Mouse (Mus musculus) MEL (cell line): ENCODE data around the gene Oaz1. TPM values are rescaled to one million over a fixed set of nuclear protein-coding genes. Genes with fewer than 3 reads are reported as not detected.

Experiments used
- DNase-seq: peaks from one replicate; pipeline ENCODE4 v3.0.0; 2011; ENCODE audit warnings: low read depth, low spot score
- H3K27ac ChIP-seq: 2 replicates; pipeline ENCODE4 v1.5.1; 2012; ENCODE audit warnings: low read depth, mild to moderate bottlenecking, control low read depth, low read length, moderate library complexity; ENCODE audit not compliant: control insufficient read depth
- H3K27me3 ChIP-seq, 2 experiments: fragments of 150-350 bp in 1 of 2; sonication (generic) in 1 of 2; 2 replicates each; pipeline ENCODE4 v1.6.1; 2012; ENCODE audit warnings: low read length in 2 of 2, mild to moderate bottlenecking in 2 of 2, improper control_type of control experiment in 1 of 2, moderate library complexity in 1 of 2; ENCODE audit not compliant: insufficient read depth in 2 of 2, control insufficient read depth in 1 of 2
- H3K36me3 ChIP-seq, 2 experiments: 2 replicates each; pipeline ENCODE4 v1.6.1; 2012 to 2014; ENCODE audit warnings: low read length in 2 of 2, improper control_type of control experiment in 1 of 2, inconsistent platforms in 1 of 2, mild to moderate bottlenecking in 1 of 2; ENCODE audit not compliant: insufficient read depth in 2 of 2, control insufficient read depth in 1 of 2
- H3K4me1 ChIP-seq, 2 experiments: fragments of 150-350 bp in 1 of 2; sonication (generic) in 1 of 2; 2 replicates each; pipeline ENCODE4 v1.6.1; 2012; ENCODE audit warnings: low read length in 2 of 2, improper control_type of control experiment in 1 of 2, mild to moderate bottlenecking in 1 of 2; ENCODE audit not compliant: insufficient read depth in 2 of 2, control insufficient read depth in 1 of 2
- H3K4me3 ChIP-seq, 2 experiments: fragments of 150-350 bp in 1 of 2; sonication (generic) in 1 of 2; 2 replicates each; pipeline ENCODE4 v1.5.1; 2012; ENCODE audit warnings: low read depth in 2 of 2, low read length in 2 of 2, mild to moderate bottlenecking in 2 of 2, moderate library complexity in 2 of 2, control low read depth in 1 of 2, improper control_type of control experiment in 1 of 2; ENCODE audit not compliant: control insufficient read depth in 1 of 2, insufficient read depth in 1 of 2
- H3K79me2 ChIP-seq: 2 replicates; pipeline ENCODE4 v1.6.1; 2012; ENCODE audit warnings: mild to moderate bottlenecking, low read length, moderate library complexity; ENCODE audit not compliant: control insufficient read depth, poor library complexity, insufficient read depth
- H3K9ac ChIP-seq: 2 replicates; pipeline ENCODE4 v1.6.1; 2012; ENCODE audit warnings: low read depth, mild to moderate bottlenecking, control low read depth, low read length, moderate library complexity; ENCODE audit not compliant: control insufficient read depth, poor library complexity, severe bottlenecking
- H3K9me3 ChIP-seq: fragments of 150-350 bp; sonication (generic); replicated peaks from 2 replicates; pipeline ENCODE4 v1.6.1; 2012; ENCODE audit warnings: mild to moderate bottlenecking, low read length, improper control_type of control experiment, moderate library complexity; ENCODE audit not compliant: insufficient read depth
- BHLHE40 ChIP-seq: IDR thresholded peaks from 2 replicates; pipeline ENCODE4 v1.6.1; 2012; ENCODE audit warnings: low read depth, mild to moderate bottlenecking, inconsistent platforms, low read length, improper control_type of control experiment, borderline replicate concordance
- CHD2 ChIP-seq: IDR thresholded peaks from 2 replicates; pipeline ENCODE4 v1.6.1; 2011; ENCODE audit warnings: low read length, improper control_type of control experiment
- CTCF ChIP-seq, 3 experiments: IDR thresholded peaks in 2 of 3; conservative IDR thresholded peaks in 1 of 3; 2 replicates each; pipeline ENCODE4 v1.5.1; 2011 to 2012; ENCODE audit warnings: low read length in 3 of 3, low read depth in 2 of 3, mild to moderate bottlenecking in 2 of 3, improper control_type of control experiment in 1 of 3, inconsistent platforms in 1 of 3, mixed read lengths in 1 of 3, moderate library complexity in 1 of 3; ENCODE audit not compliant: control insufficient read depth in 1 of 3, insufficient read depth in 1 of 3, poor library complexity in 1 of 3, severe bottlenecking in 1 of 3
- ELF1 ChIP-seq: IDR thresholded peaks from 2 replicates; pipeline ENCODE4 v1.6.1; 2014; ENCODE audit warnings: low read depth, mild to moderate bottlenecking, inconsistent platforms, low read length, improper control_type of control experiment, moderate library complexity
- EP300 ChIP-seq, 2 experiments: IDR thresholded peaks; 2 replicates each; pipeline ENCODE4 v1.6.1; 2011; ENCODE audit warnings: improper control_type of control experiment in 2 of 2, low read length in 2 of 2, low read depth in 1 of 2, mild to moderate bottlenecking in 1 of 2
- ETS1 ChIP-seq: IDR thresholded peaks from 2 replicates; pipeline ENCODE4 v1.6.1; 2012; ENCODE audit warnings: low read depth, mild to moderate bottlenecking, inconsistent platforms, low read length, improper control_type of control experiment, moderate library complexity
- GATA1 ChIP-seq: IDR thresholded peaks from 2 replicates; pipeline ENCODE4 v1.6.1; 2011; ENCODE audit warnings: low read depth, low read length, improper control_type of control experiment
- MAFK ChIP-seq: IDR thresholded peaks from 2 replicates; pipeline ENCODE4 v1.6.1; 2011; ENCODE audit warnings: low read depth, mild to moderate bottlenecking, low read length, improper control_type of control experiment, borderline replicate concordance
- MAX ChIP-seq: IDR thresholded peaks from 2 replicates; pipeline ENCODE4 v1.6.1; 2011; ENCODE audit warnings: low read length, improper control_type of control experiment
- MAZ ChIP-seq: IDR thresholded peaks from 2 replicates; pipeline ENCODE4 v1.6.1; 2012; ENCODE audit warnings: low read depth, mild to moderate bottlenecking, inconsistent platforms, low read length, improper control_type of control experiment
- MXI1 ChIP-seq: IDR thresholded peaks from 2 replicates; pipeline ENCODE4 v1.6.1; 2011; ENCODE audit warnings: mild to moderate bottlenecking, low read depth, low read length, improper control_type of control experiment
- MYC ChIP-seq: IDR thresholded peaks from 2 replicates; pipeline ENCODE4 v1.6.1; 2011; ENCODE audit warnings: low read depth, mild to moderate bottlenecking, low read length, improper control_type of control experiment, moderate library complexity
- NELFE ChIP-seq: IDR thresholded peaks from 2 replicates; pipeline ENCODE4 v1.6.1; 2011; ENCODE audit warnings: low read depth, low read length, improper control_type of control experiment
- POLR2AphosphoS5 ChIP-seq: IDR thresholded peaks from 2 replicates; pipeline ENCODE4 v1.6.1; 2012; ENCODE audit warnings: low read depth, borderline replicate concordance, mild to moderate bottlenecking, inconsistent platforms, low read length, moderate library complexity, mixed read lengths
- RAD21 ChIP-seq: IDR thresholded peaks from 2 replicates; pipeline ENCODE4 v1.6.1; 2011; ENCODE audit warnings: mild to moderate bottlenecking, low read depth, low read length, improper control_type of control experiment
- RCOR1 ChIP-seq: IDR thresholded peaks from 2 replicates; pipeline ENCODE4 v1.6.1; 2012; ENCODE audit warnings: low read depth, mild to moderate bottlenecking, inconsistent platforms, low read length, improper control_type of control experiment
- SIN3A ChIP-seq: IDR thresholded peaks from 2 replicates; pipeline ENCODE4 v1.6.1; 2012; ENCODE audit warnings: low read length, improper control_type of control experiment, inconsistent platforms
- SMC3 ChIP-seq: IDR thresholded peaks from 2 replicates; pipeline ENCODE4 v1.6.1; 2011; ENCODE audit warnings: low read depth, low read length, improper control_type of control experiment
- TAL1 ChIP-seq: IDR thresholded peaks from 2 replicates; pipeline ENCODE4 v1.6.1; 2012; ENCODE audit warnings: mild to moderate bottlenecking, inconsistent platforms, low read length, moderate library complexity, mixed read lengths
- TCF12 ChIP-seq: IDR thresholded peaks from 2 replicates; pipeline ENCODE4 v1.6.1; 2014; ENCODE audit warnings: low read depth, mild to moderate bottlenecking, inconsistent platforms, low read length, improper control_type of control experiment, moderate library complexity
- UBTF ChIP-seq: IDR thresholded peaks from 2 replicates; pipeline ENCODE4 v1.6.1; 2012; ENCODE audit warnings: low read depth, mild to moderate bottlenecking, inconsistent platforms, low read length, improper control_type of control experiment, moderate library complexity, borderline replicate concordance; ENCODE audit not compliant: insufficient read depth
- ZMIZ1 ChIP-seq: IDR thresholded peaks from 2 replicates; pipeline ENCODE4 v1.6.1; 2012; ENCODE audit warnings: low read depth, mild to moderate bottlenecking, inconsistent platforms, low read length, improper control_type of control experiment, moderate library complexity
- ZNF384 ChIP-seq: IDR thresholded peaks from 2 replicates; pipeline ENCODE4 v1.6.1; 2012; ENCODE audit warnings: low read depth, mild to moderate bottlenecking, inconsistent platforms, low read length, improper control_type of control experiment
- polyA plus RNA-seq, 2 experiments: library from polyadenylated mRNA; stranded (reverse) in 1 of 2; unstranded in 1 of 2; fragments of >175 nt in 1 of 2; fragments of >200 nt in 1 of 2; gene quantifications; 2 replicates each; pipeline versions ENCODE4 v1.2.1 to v1.2.4; 2012; ENCODE audit warnings: low replicate concordance in 2 of 2, low read depth in 1 of 2; ENCODE audit not compliant: insufficient read length in 2 of 2, insufficient read depth in 1 of 2, missing spikeins in 1 of 2
- total RNA-seq: library from RNA; depleted of rRNA; stranded (reverse); fragments of 300-350 nt; gene quantifications from 2 replicates; pipeline ENCODE4 v1.2.3, GENCODE M21; 2012

Oaz1 gene
- total and polyA plus RNA-seq, 3 experiments, result 983 to 1,528 TPM; not detected in 1

DNA sequence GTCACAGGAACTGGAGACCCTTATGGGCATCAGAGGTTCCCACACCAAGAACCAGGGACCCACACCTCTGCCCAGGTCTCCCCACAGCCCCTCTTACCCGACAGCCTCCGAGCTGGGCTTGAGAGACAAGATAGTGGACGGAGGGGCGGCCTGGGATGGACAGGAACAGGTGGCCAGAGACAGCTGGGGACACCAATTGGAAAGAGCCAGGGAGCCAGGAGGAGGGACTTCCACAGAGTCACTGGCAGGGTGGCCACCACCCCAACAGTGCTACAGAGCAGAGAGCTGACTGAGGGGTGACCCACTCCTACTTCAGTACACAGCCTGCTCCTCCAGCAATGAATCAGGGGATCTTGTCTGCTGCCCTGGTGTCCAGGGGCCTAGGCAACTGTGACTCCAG, 13.1 kb upstream of the Oaz1 start, which contains the start of gene Jsrp1:
TSS of gene Jsrp1 (minus strand) at position 133 of the 400 bp plus-strand sequence.
- Histone ChIP-seq H3K4me1 (peaks cover 0 to 3% of the 10 kb centered on the region in 2 experiments; a peak in 2 of 4 replicates), H3K27me3 (no peaks in the 10 kb centered on the region), H3K4me3 (no peak within 1 kb of the TSS), H3K9ac (no peak within 1 kb of the TSS), H3K79me2 (no peaks in the 10 kb centered on the region), H3K9me3 (no peaks in the 10 kb centered on the region), H3K36me3 (no peaks in the 10 kb centered on the region), H3K27ac (no peak within 1 kb of the TSS)
- DNase-seq, result no peak
- TF ChIP-seq CHD2, result no peak
- TF ChIP-seq SIN3A, result no peak
- no peak for TF ChIP-seq MAX
- TF ChIP-seq TAL1, result no peak
- TF ChIP-seq GATA1, result no peak
- TF ChIP-seq UBTF, result no peak
- TF ChIP-seq ZMIZ1, result no peak
- TF ChIP-seq MAFK, result no peak
- no peak for TF ChIP-seq ETS1
- no peak for TF ChIP-seq RCOR1
- no peak for TF ChIP-seq ELF1
- no peak for TF ChIP-seq RAD21

DNA sequence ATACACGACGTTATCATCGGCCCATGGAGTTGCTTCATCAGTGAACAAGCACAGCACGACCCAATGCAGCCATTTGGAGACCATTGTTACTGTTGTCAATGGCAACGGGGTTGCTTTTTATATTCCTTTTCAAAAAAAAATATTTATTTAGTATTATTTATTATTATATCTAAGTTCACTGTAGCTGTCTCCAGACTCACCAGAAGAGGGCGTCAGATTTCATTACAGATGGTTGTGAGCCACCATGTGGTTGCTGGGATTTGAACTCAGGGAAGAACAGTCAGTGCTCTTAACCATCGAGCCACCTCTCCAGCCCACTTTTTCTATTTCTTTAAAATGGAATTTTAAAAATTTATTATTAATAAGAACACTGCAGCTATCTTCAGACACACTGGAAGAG, 11.7 kb upstream of the Oaz1 start:
- Histone ChIP-seq H3K4me1 (peaks cover 0 to 10% of the 10 kb centered on the region in 2 experiments; a peak in 2 of 4 replicates), H3K79me2 (no peaks in the 10 kb centered on the region), H3K27ac (no peak overlapping the region), H3K9ac (no peak overlapping the region), H3K4me3 (no peak overlapping the region), H3K27me3 (no peaks in the 10 kb centered on the region), H3K9me3 (no peaks in the 10 kb centered on the region), H3K36me3 (peaks cover 0 to 4% of the 10 kb centered on the region in 2 experiments; a peak in 1 of 4 replicates)
- TF ChIP-seq ZNF384, result no peak
- TF ChIP-seq GATA1, result no peak
- peak in 1 of 3 experiments; percentile 38; a peak in 2 of 6 replicates for TF ChIP-seq CTCF (IDR thresholded peaks at IDR 0.05 in 2 of 3, conservative IDR thresholded peaks at IDR 0.05 in 1 of 3; ENCODE audit: control insufficient read depth in 1 of 3, insufficient read depth in 1 of 3, low read depth in 2 of 3, low read length in 3 of 3, poor library complexity in 1 of 3, severe bottlenecking in 1 of 3)
- no peak for TF ChIP-seq MXI1
- no peak for TF ChIP-seq MAZ
- no peak for TF ChIP-seq NELFE
- peak; percentile 6; the same call in 1 of the 2 replicates for TF ChIP-seq SMC3
- no peak for TF ChIP-seq POLR2AphosphoS5
- no peak for TF ChIP-seq TCF12
- TF ChIP-seq EP300 (IDR thresholded peaks at IDR 0.05; ENCODE audit: low read depth in 1 of 2, low read length in 2 of 2), result no peak
- TF ChIP-seq MAX, result no peak
- TF ChIP-seq ELF1, result no peak
- TF ChIP-seq ZMIZ1, result no peak
- no peak for TF ChIP-seq BHLHE40
- TF ChIP-seq MAFK, result no peak
- no peak for TF ChIP-seq MYC
- DNase-seq, result no peak
